Mouse (Mus musculus): ENCODE results near the gene Rpl23. TPM values are rescaled to one million over a fixed set of nuclear protein-coding genes. Genes with fewer than 3 reads are reported as not detected.
A peak's percentile ranks its signal among the peaks of the same experiment; 100 is the strongest.

Gene Rpl23
- polyA plus RNA-seq, 2 experiments = 484 to 502 TPM

DNA sequence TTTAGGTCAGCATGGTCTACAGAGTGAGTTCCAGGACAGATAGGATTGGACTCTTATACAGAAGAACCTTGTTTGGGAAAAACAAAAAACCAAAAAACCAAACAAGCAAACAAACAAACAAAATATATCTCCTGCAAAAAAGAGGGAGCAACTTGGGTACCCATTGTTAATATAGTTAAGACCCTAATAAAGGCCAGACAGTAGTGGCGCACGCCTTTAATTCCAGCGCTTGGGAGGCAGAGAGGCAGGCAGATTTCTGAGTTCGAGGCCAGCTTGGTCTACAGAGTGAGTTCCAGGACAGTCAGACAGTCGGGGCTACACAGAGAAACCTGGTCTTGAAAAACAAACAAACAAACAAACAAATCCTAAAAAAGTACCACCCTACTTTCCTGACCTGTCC, 7.5 kb upstream of the Rpl23 start:
- no peaks in the 10 kb centered on the region for H3K9me3 ChIP-seq (ENCODE audit: control insufficient read depth, low read length)
- no peak for TF ChIP-seq EP300 (IDR thresholded peaks at IDR 0.05; ENCODE audit: low read depth)
- TF ChIP-seq CTCF (IDR thresholded peaks at IDR 0.05; ENCODE audit: low read depth) = no peak
- DNase-seq (ENCODE audit: low read depth in 3 of 3, low spot score in 3 of 3) (no peak), ATAC-seq (ENCODE audit: insufficient read depth) (no peak)
- no peaks in the 10 kb centered on the region for H3K4me1 ChIP-seq (replicated peaks; ENCODE audit: control insufficient read depth in 2 of 2, insufficient read depth in 2 of 2, low read length in 1 of 2)
- 73% methylated on average over 5 of the region's 5 CpGs for WGBS (ENCODE audit: insufficient replicate concordance)
- no peaks in the 10 kb centered on the region for H3K27me3 ChIP-seq (ENCODE audit: control insufficient read depth, insufficient read depth, low read length)
- H3K4me2 ChIP-seq (ENCODE audit: low read depth) = no peak overlapping the region
- H3K27ac ChIP-seq = no peak overlapping the region
- no peaks in the 10 kb centered on the region for H3K36me3 ChIP-seq (replicated peaks; ENCODE audit: control insufficient read depth, insufficient read depth, low read depth)
- no peak overlapping the region for H3K4me3 ChIP-seq (ENCODE audit: insufficient read depth in 1 of 2, low read depth in 2 of 2, low read length in 2 of 2)
- H3K9ac ChIP-seq (replicated peaks) = no peak overlapping the region

DNA sequence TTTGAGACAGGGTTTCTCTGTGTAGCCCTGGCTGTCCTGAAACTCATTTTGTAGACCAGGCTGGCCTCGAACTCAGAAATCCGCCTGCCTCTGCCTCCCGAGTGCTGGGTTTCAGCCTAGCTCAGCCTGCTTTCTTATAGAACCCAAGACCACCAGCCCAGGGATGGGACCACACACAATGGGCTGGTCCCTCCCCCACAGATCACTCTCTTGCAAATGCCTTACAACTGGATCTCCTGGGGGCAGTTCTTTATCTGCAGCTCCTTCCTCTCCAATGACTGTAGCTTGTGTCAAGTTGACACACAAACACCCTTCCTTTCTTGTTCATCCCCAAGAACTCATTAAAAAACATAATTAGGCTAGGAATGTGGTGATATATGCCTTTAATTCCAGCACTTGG, 5.7 kb upstream of the Rpl23 start:
- Histone ChIP-seq H3K9me3 (ENCODE audit: control insufficient read depth, low read length) (no peaks in the 10 kb centered on the region), H3K4me3 (ENCODE audit: insufficient read depth in 1 of 2, low read depth in 2 of 2, low read length in 2 of 2) (no peak overlapping the region), H3K4me1 (replicated peaks; ENCODE audit: control insufficient read depth in 2 of 2, insufficient read depth in 2 of 2, low read length in 1 of 2) (no peaks in the 10 kb centered on the region; a peak in 1 of 4 replicates), H3K27ac (no peak overlapping the region), H3K27me3 (ENCODE audit: control insufficient read depth, insufficient read depth, low read length) (no peaks in the 10 kb centered on the region), H3K36me3 (replicated peaks; ENCODE audit: control insufficient read depth, insufficient read depth, low read depth) (no peaks in the 10 kb centered on the region), H3K9ac (replicated peaks) (no peak overlapping the region), H3K4me2 (ENCODE audit: low read depth) (no peak overlapping the region)
- DNase-seq (ENCODE audit: low read depth in 3 of 3, low spot score in 3 of 3) (no peak), ATAC-seq (ENCODE audit: insufficient read depth) (no peak)
- WGBS (ENCODE audit: insufficient replicate concordance) = 67% methylated on average over 3 of the region's 3 CpGs
- no peak for TF ChIP-seq CTCF (IDR thresholded peaks at IDR 0.05; ENCODE audit: low read depth)

DNA sequence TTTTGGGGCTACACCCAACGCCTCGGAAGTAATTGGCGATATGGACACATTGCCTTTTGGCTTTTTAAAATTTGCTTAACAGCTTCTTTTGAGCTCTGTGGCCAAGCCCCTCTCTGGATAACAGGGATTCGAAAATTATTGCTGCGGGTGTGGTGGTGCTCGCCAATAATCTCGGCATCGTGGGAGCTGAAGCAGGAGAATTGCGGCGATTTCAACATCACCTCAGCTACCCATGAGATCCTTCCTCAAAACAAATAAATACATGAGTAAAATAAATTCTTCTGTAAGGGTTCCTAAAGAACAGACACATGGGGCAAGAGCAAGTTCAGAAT, 293 bp upstream of the Rpl23 start:
- TF ChIP-seq CTCF (IDR thresholded peaks at IDR 0.05; ENCODE audit: low read depth) = no peak
- TF ChIP-seq EP300 (IDR thresholded peaks at IDR 0.05; ENCODE audit: low read depth) = no peak
- no peak for ATAC-seq (ENCODE audit: insufficient read depth)
- under 1% methylated on average over 10 of the region's 10 CpGs for WGBS (ENCODE audit: insufficient replicate concordance)
- Histone ChIP-seq H3K9me3 (ENCODE audit: control insufficient read depth, low read length) (no peaks in the 10 kb centered on the region), H3K36me3 (replicated peaks; ENCODE audit: control insufficient read depth, insufficient read depth, low read depth) (peaks cover 33% of the 10 kb centered on the region), H3K4me3 (ENCODE audit: insufficient read depth in 1 of 2, low read depth in 2 of 2, low read length in 2 of 2) (peak overlapping the region; percentile 79 to 83), H3K4me1 (replicated peaks; ENCODE audit: control insufficient read depth in 2 of 2, insufficient read depth in 2 of 2, low read length in 1 of 2) (peaks cover 7 to 11% of the 10 kb centered on the region in 2 experiments), H3K27me3 (ENCODE audit: control insufficient read depth, insufficient read depth, low read length) (no peaks in the 10 kb centered on the region), H3K27ac (peak overlapping the region; percentile 65), H3K4me2 (ENCODE audit: low read depth) (peak overlapping the region; percentile 87), H3K9ac (replicated peaks) (peak overlapping the region; percentile 94)
- DNase-seq (ENCODE audit: low read depth in 3 of 3, low spot score in 3 of 3) = no peak

DNA sequence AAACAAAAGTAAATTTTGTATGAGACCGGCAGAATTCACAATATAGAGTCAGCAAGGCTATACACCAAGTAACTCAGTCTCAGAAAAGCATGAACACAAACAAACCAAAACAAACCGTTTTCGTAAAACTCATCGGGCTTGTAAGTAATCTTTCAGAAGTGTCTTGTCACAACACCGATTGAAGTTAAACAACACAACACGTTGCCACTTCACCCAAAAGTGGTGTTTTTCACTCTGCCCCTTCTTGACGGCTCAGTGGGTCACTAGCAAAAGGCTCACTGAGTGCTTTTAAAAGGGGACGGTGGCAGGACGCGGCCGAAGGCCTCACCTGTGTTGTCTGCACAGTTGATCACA, 782 bp downstream of the Rpl23 start:
- 0% methylated on average over 11 of the region's 11 CpGs for WGBS (ENCODE audit: insufficient replicate concordance)
- TF ChIP-seq EP300 (IDR thresholded peaks at IDR 0.05; ENCODE audit: low read depth) (no peak), CTCF (IDR thresholded peaks at IDR 0.05; ENCODE audit: low read depth) (no peak)
- no peaks in the 10 kb centered on the region for H3K27me3 ChIP-seq (ENCODE audit: control insufficient read depth, insufficient read depth, low read length)

DNA sequence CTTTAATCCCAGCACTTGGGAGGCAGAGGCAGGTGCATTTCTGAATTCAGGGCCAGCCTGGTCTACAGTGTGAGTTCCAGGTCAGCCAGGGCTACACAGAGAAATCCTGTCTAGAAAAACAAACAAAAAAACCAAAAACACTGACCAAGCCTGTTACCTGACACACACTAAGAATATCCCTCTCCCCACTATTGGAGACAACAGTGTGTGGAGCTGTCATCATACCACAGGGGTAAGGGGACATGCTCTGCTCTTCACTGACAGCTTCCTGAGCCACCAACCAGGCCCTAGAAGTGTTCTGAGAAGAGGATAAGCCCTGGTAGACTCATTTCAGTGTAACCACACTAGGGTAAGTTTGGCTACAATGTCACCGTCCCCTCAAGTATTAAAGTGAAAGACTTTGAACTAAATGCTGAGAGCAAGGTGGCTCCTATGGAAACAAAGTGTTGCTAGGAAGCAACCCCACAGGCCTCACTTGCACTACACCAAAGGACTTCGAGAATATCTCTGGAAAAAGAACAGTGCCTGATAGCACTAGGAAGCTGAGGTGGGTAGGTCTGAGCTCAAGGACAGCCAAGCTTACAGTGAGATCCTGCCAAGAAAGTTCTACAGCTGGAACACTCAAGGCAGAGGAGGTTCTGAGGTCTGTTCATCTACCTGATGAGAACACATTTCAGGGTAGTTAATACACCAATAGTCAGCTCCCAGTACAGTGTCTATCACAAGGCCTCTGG, 2.1 kb downstream of the Rpl23 start:
- Histone ChIP-seq H3K4me3 (ENCODE audit: insufficient read depth in 1 of 2, low read depth in 2 of 2, low read length in 2 of 2) (peak overlapping the region; percentile 79 to 83), H3K27ac (peak overlapping the region; percentile 2), H3K27me3 (ENCODE audit: control insufficient read depth, insufficient read depth, low read length) (no peaks in the 10 kb centered on the region), H3K4me1 (replicated peaks; ENCODE audit: control insufficient read depth in 2 of 2, insufficient read depth in 2 of 2, low read length in 1 of 2) (peaks cover 7 to 11% of the 10 kb centered on the region in 2 experiments), H3K4me2 (ENCODE audit: low read depth) (peak overlapping the region; percentile 87), H3K9ac (replicated peaks) (peak overlapping the region; percentile 94), H3K9me3 (ENCODE audit: control insufficient read depth, low read length) (no peaks in the 10 kb centered on the region), H3K36me3 (replicated peaks; ENCODE audit: control insufficient read depth, insufficient read depth, low read depth) (peaks cover 38% of the 10 kb centered on the region)
- DNase-seq (ENCODE audit: low read depth in 3 of 3, low spot score in 3 of 3) = no peak
- TF ChIP-seq EP300 (IDR thresholded peaks at IDR 0.05; ENCODE audit: low read depth) = no peak
- no peak for TF ChIP-seq CTCF (IDR thresholded peaks at IDR 0.05; ENCODE audit: low read depth)
- WGBS (ENCODE audit: insufficient replicate concordance) = 27% methylated on average over 2 of the region's 2 CpGs
- no peak for ATAC-seq (ENCODE audit: insufficient read depth)

More for the DNA sequence above, 782 bp downstream of the Rpl23 start:
- ATAC-seq (ENCODE audit: insufficient read depth) = no peak
- H3K36me3 ChIP-seq (replicated peaks; ENCODE audit: control insufficient read depth, insufficient read depth, low read depth) = peaks cover 38% of the 10 kb centered on the region
- H3K9ac ChIP-seq (replicated peaks) = peak overlapping the region; percentile 94
- peak overlapping the region; percentile 87 for H3K4me2 ChIP-seq (ENCODE audit: low read depth)
- H3K4me1 ChIP-seq (replicated peaks; ENCODE audit: control insufficient read depth in 2 of 2, insufficient read depth in 2 of 2, low read length in 1 of 2) = peaks cover 7 to 11% of the 10 kb centered on the region in 2 experiments
- H3K9me3 ChIP-seq (ENCODE audit: control insufficient read depth, low read length) = no peaks in the 10 kb centered on the region
- no peak for DNase-seq (ENCODE audit: low read depth in 3 of 3, low spot score in 3 of 3)
- H3K27ac ChIP-seq = peak overlapping the region; percentile 50
- peak overlapping the region; percentile 79 to 83 for H3K4me3 ChIP-seq (ENCODE audit: insufficient read depth in 1 of 2, low read depth in 2 of 2, low read length in 2 of 2)

Data from liver, embryonic 14.5 days (tissue).